Comparison of ENCODE assay signal across 25 mouse cellular contexts in genomic region chr17:73156606-73157005, GRCm38 (mm10).
"Had no signal": no experiment of that assay in that cellular context is flagged by ENCODE, and none has a peak within 500 bp of the region (broad histone marks: within the 10 kb centered on the region; RNA-seq: fewer than 3 reads in every experiment).

No protein-coding gene starts in this region.

- DNase-seq: gastrocnemius, adult 2 months; gastrocnemius, postnatal 10 days; gastrocnemius, postnatal 25 days; heart, adult 2 months; heart, postnatal 10 days; heart, postnatal 4 days; kidney, adult 18-20 months; kidney, postnatal 10 days; kidney, postnatal 4 days; liver; liver, embryonic 13.5 days; liver, postnatal 0 days had no signal

- H3K4me2 ChIP-seq: heart, embryonic 12.5 days; hindbrain, embryonic 12.5 days; hindbrain, embryonic 14.5 days; intestine, embryonic 15.5 days; limb, embryonic 12.5 days; liver, embryonic 11.5 days; liver, embryonic 13.5 days; liver, embryonic 15.5 days had no signal

- ATAC-seq: hindbrain, embryonic 16.5 days; intestine, embryonic 15.5 days; intestine, postnatal 0 days; liver, postnatal 0 days had no signal

- H3K4me1 ChIP-seq: hindbrain, embryonic 12.5 days; intestine, embryonic 15.5 days; limb, embryonic 10.5 days; limb, embryonic 12.5 days; liver, embryonic 13.5 days; liver, embryonic 15.5 days had no signal

- H3K9me3 ChIP-seq: heart, embryonic 12.5 days; hindbrain, embryonic 10.5 days; hindbrain, embryonic 12.5 days; intestine, embryonic 15.5 days; limb, embryonic 10.5 days; limb, embryonic 12.5 days; liver, embryonic 13.5 days; liver, embryonic 15.5 days had no signal

- H3K36me3 ChIP-seq: hindbrain, embryonic 10.5 days; hindbrain, embryonic 12.5 days; intestine, embryonic 15.5 days; limb, embryonic 10.5 days; limb, embryonic 12.5 days; liver, embryonic 13.5 days; liver, embryonic 15.5 days had no signal

- H3K27ac ChIP-seq: gastrocnemius, adult 2 months; heart, adult 2 months; hindbrain, embryonic 10.5 days; hindbrain, embryonic 12.5 days; hindbrain, embryonic 14.5 days; intestine, embryonic 15.5 days; layer of hippocampus, adult 2 months; left cerebral cortex, adult 2 months; limb, embryonic 10.5 days; limb, embryonic 12.5 days; liver, embryonic 13.5 days; liver, embryonic 15.5 days had no signal

- H3K9ac ChIP-seq: heart, embryonic 12.5 days; hindbrain, embryonic 12.5 days; hindbrain, embryonic 14.5 days; intestine, embryonic 15.5 days; limb, embryonic 12.5 days; liver, embryonic 13.5 days; liver, embryonic 15.5 days; liver, postnatal 0 days had no signal

- H3K4me3 ChIP-seq: gastrocnemius, adult 2 months; heart, adult 2 months; heart, embryonic 12.5 days; hindbrain, embryonic 10.5 days; hindbrain, embryonic 12.5 days; intestine, embryonic 15.5 days; layer of hippocampus, adult 2 months; left cerebral cortex, adult 2 months; limb, embryonic 10.5 days; limb, embryonic 12.5 days; liver, embryonic 13.5 days; liver, embryonic 15.5 days had no signal

- H3K27me3 ChIP-seq: heart, embryonic 12.5 days; hindbrain, embryonic 12.5 days; intestine, embryonic 15.5 days; limb, embryonic 12.5 days; liver, embryonic 13.5 days; liver, embryonic 15.5 days had no signal
